18 mouse cellular contexts compared by ENCODE assay signal in genomic region chr12:27992152-27992551, GRCm38 (mm10).
DNase-seq lines count a peak whose midpoint lies in the region; ATAC-seq and TF ChIP-seq lines count a peak whose summit lies in the region.
"Had no signal": no experiment of that assay in that cellular context is flagged by ENCODE, and none has a peak within 500 bp of the region (broad histone marks: within the 10 kb centered on the region; RNA-seq: fewer than 3 reads in every experiment).

No protein-coding gene starts in this region.

- no peak overlapping the region for H3K9ac ChIP-seq in liver, adult 2 months (ENCODE audit: low read depth, low read length)
- H3K9ac ChIP-seq in liver, embryonic 11.5 days (ENCODE audit: low read depth, low read length): no peak overlapping the region
- H3K9ac ChIP-seq: embryonic facial prominence, embryonic 12.5 days; hindbrain, embryonic 13.5 days; limb, embryonic 13.5 days; lung, embryonic 15.5 days had no signal

- H3K4me3 ChIP-seq in liver, adult 2 months (ENCODE audit: insufficient read depth, low read depth, low read length): no peak overlapping the region
- H3K4me3 ChIP-seq in liver, embryonic 11.5 days (ENCODE audit: low read depth, low read length): no peak overlapping the region
- H3K4me3 ChIP-seq: embryonic facial prominence, embryonic 12.5 days; erythroblast, embryonic 14.5 days; hindbrain, embryonic 13.5 days; limb, embryonic 13.5 days; lung, embryonic 15.5 days had no signal

- TF ChIP-seq POLR2A in liver, adult 2 months (IDR thresholded peaks at IDR 0.05; ENCODE audit: extremely low read depth, insufficient read depth, low read length): no peak

- H3K79me2 ChIP-seq in liver, adult 2 months (ENCODE audit: control insufficient read depth, insufficient read depth, low read length): no peaks in the 10 kb centered on the region

- peak; percentile 0 for DNase-seq in liver, adult 2 months (ENCODE audit: extremely low read depth, low read depth, low spot score)
- no peak for DNase-seq in liver, embryonic 11.5 days (ENCODE audit: low spot score)
- peak; percentile 9 for DNase-seq in kidney, adult 9 months
- DNase-seq in kidney, postnatal 14 days: peak; percentile 26
- no peak for DNase-seq in frontal cortex, postnatal 14 days (ENCODE audit: low spot score in 2 of 2)
- no peak for DNase-seq in right cerebral cortex, postnatal 4 days
- DNase-seq in neural tube, embryonic 10.5 days (ENCODE audit: extremely low spot score, low spot score): no peak
- DNase-seq: cerebellum, adult 9-11 months; retina, postnatal 1 day; thymus, postnatal 14 days had no signal

- 60% methylated on average over 3 of the region's 3 CpGs for WGBS in liver, adult 2 months
- WGBS in liver, embryonic 11.5 days: 43% methylated on average over 3 of the region's 3 CpGs

- H3K36me3 ChIP-seq in liver, adult 2 months (ENCODE audit: control insufficient read depth, insufficient read depth, low read length): no peaks in the 10 kb centered on the region
- no peaks in the 10 kb centered on the region for H3K36me3 ChIP-seq in liver, embryonic 11.5 days (ENCODE audit: control insufficient read depth, insufficient read depth, low read length)
- H3K36me3 ChIP-seq: embryonic facial prominence, embryonic 12.5 days; hindbrain, embryonic 13.5 days; limb, embryonic 13.5 days; lung, embryonic 15.5 days had no signal

- H3K4me2 ChIP-seq in liver, embryonic 11.5 days: no peak overlapping the region
- H3K4me2 ChIP-seq: embryonic facial prominence, embryonic 12.5 days; hindbrain, embryonic 13.5 days; limb, embryonic 13.5 days; lung, embryonic 15.5 days; midbrain, embryonic 11.5 days had no signal

- no peaks in the 10 kb centered on the region for H3K27me3 ChIP-seq in liver, adult 2 months (ENCODE audit: control insufficient read depth, insufficient read depth, low read length)
- no peaks in the 10 kb centered on the region for H3K27me3 ChIP-seq in liver, embryonic 11.5 days (replicated peaks; ENCODE audit: control insufficient read depth, insufficient read depth, low read length)
- H3K27me3 ChIP-seq: embryonic facial prominence, embryonic 12.5 days; hindbrain, embryonic 13.5 days; limb, embryonic 13.5 days; lung, embryonic 15.5 days had no signal

- no peak overlapping the region for H3K27ac ChIP-seq in liver, adult 2 months (replicated peaks; ENCODE audit: insufficient read depth, low read depth, low read length)
- no peak overlapping the region for H3K27ac ChIP-seq in liver, embryonic 11.5 days (ENCODE audit: low read depth, low read length)
- H3K27ac ChIP-seq: embryonic facial prominence, embryonic 12.5 days; hindbrain, embryonic 13.5 days; limb, embryonic 13.5 days; lung, embryonic 15.5 days had no signal

- no peaks in the 10 kb centered on the region for H3K9me3 ChIP-seq in liver, embryonic 11.5 days (ENCODE audit: control insufficient read depth, low read length)
- H3K9me3 ChIP-seq: embryonic facial prominence, embryonic 12.5 days; hindbrain, embryonic 13.5 days; limb, embryonic 13.5 days; lung, embryonic 15.5 days had no signal

- TF ChIP-seq CTCF in liver, adult 2 months (IDR thresholded peaks at IDR 0.05; ENCODE audit: low read depth, low read length): no peak

- H3K4me1 ChIP-seq in liver, adult 2 months (ENCODE audit: control insufficient read depth, insufficient read depth, low read length): no peaks in the 10 kb centered on the region
- no peaks in the 10 kb centered on the region for H3K4me1 ChIP-seq in liver, embryonic 11.5 days (replicated peaks; ENCODE audit: control insufficient read depth, insufficient read depth, low read length)
- H3K4me1 ChIP-seq: embryonic facial prominence, embryonic 12.5 days; hindbrain, embryonic 13.5 days; limb, embryonic 13.5 days; lung, embryonic 15.5 days had no signal

- no peak for ATAC-seq in liver, embryonic 11.5 days (replicated peaks; ENCODE audit: low FRiP score)
- ATAC-seq: forebrain, embryonic 14.5 days; inflammation-experienced regulatory T-cells, adult 6 months had no signal

Comparison
In these comparisons a context has a peak if more than half of its experiments do, and no peak if none do; other contexts are left out.
1. DNase-seq: peak in liver, adult 2 months (single experiment), kidney, adult 9 months (single experiment) and kidney, postnatal 14 days (single experiment); none in liver, embryonic 11.5 days (single experiment), frontal cortex, postnatal 14 days (0 of 2), right cerebral cortex, postnatal 4 days (single experiment) and neural tube, embryonic 10.5 days (single experiment).